Mouse (Mus musculus) limb, embryonic 13.5 days (tissue): ENCODE measurements around the gene Rpl12. TPM values are rescaled to one million over a fixed set of nuclear protein-coding genes. Genes with fewer than 3 reads are reported as not detected.

ENCODE experiments used
- ATAC-seq: fragments of 200-750 bp; cut with Nextera tagmentation; 2 replicates; pipeline ENCODE4 v1.8.0; 2017; ENCODE audit warnings: low read depth, moderate number of reproducible peaks, moderate TSS enrichment; ENCODE audit not compliant: low FRiP score
- H3K27ac ChIP-seq: fragments of 300-500 bp; sonication (generic); 2 replicates; pipeline ENCODE4 v1.5.1; 2015; ENCODE audit warnings: inconsistent platforms, mild to moderate bottlenecking, moderate library complexity
- H3K27me3 ChIP-seq: fragments of 300-500 bp; sonication (generic); 2 replicates; pipeline ENCODE4 v1.6.1; 2015; ENCODE audit warnings: mild to moderate bottlenecking, inconsistent platforms
- H3K36me3 ChIP-seq: fragments of 300-500 bp; sonication (generic); 2 replicates; pipeline ENCODE4 v1.6.1; 2015; ENCODE audit warnings: inconsistent platforms, mild to moderate bottlenecking, moderate library complexity
- H3K4me1 ChIP-seq: fragments of 300-500 bp; sonication (generic); 2 replicates; pipeline ENCODE4 v1.6.1; 2015; ENCODE audit warnings: inconsistent platforms
- H3K4me2 ChIP-seq: fragments of 300-500 bp; sonication (generic); replicated peaks from 2 replicates; pipeline ENCODE4 v1.6.1; 2015; ENCODE audit warnings: inconsistent platforms, mild to moderate bottlenecking, moderate library complexity
- H3K4me3 ChIP-seq: fragments of 300-500 bp; sonication (generic); 2 replicates; pipeline ENCODE4 v1.5.1; 2015; ENCODE audit warnings: moderate library complexity, mild to moderate bottlenecking, inconsistent platforms
- H3K9ac ChIP-seq: fragments of 300-500 bp; sonication (generic); 2 replicates; pipeline ENCODE4 v1.6.1; 2015; ENCODE audit warnings: mild to moderate bottlenecking, inconsistent platforms
- H3K9me3 ChIP-seq: fragments of 300-500 bp; sonication (generic); 2 replicates; pipeline ENCODE4 v1.6.1; 2016; ENCODE audit warnings: inconsistent platforms
- WGBS: fragments of 180-500 bp; shearing (Covaris S2); methylation state at CpG from one replicate; pipeline ENCODE4 v1.1.7; 2015; 5-methylcytosine and 5-hydroxymethylcytosine counted together
- polyA plus RNA-seq: library from polyadenylated mRNA; unstranded; fragments of >200 nt; fragmentation: Nextera tagmentation; extraction: Ambion mirVana; gene quantifications from 2 replicates; pipeline ENCODE4 v1.2.1, GENCODE M21; 2015

Gene Rpl12
- polyA plus RNA-seq, 1 experiment from 2014 or later: 159 TPM

GRCm38 (mm10) chr2:32924306-32924844 lies 37.0 kb upstream of the Rpl12 start:
- Histone ChIP-seq H3K9ac (no peak overlapping the region), H3K27me3 (no peaks in the 10 kb centered on the region), H3K9me3 (no peaks in the 10 kb centered on the region), H3K36me3 (peaks cover 87% of the 10 kb centered on the region), H3K27ac (no peak overlapping the region), H3K4me2 (no peak overlapping the region), H3K4me3 (no peak overlapping the region), H3K4me1 (0 out of 2 replicates have a peak, but pooled peaks cover 5% of the 10 kb centered on the region)
- 74% methylated on average over 10 of the region's 10 CpGs for WGBS
- no peak for ATAC-seq

GRCm38 (mm10) chr2:32926330-32927075 lies 34.9 kb upstream of the Rpl12 start:
- WGBS: 91% methylated on average over 12 of the region's 12 CpGs
- no peak overlapping the region for H3K27ac ChIP-seq
- H3K36me3 ChIP-seq: peaks cover 74% of the 10 kb centered on the region
- ATAC-seq: no peak; the same call in 1 of the 2 replicates
- no peak overlapping the region for H3K9ac ChIP-seq
- no peaks in the 10 kb centered on the region for H3K9me3 ChIP-seq
- 0 out of 2 replicates have a peak, but pooled peaks cover 5% of the 10 kb centered on the region for H3K4me1 ChIP-seq
- H3K27me3 ChIP-seq: no peaks in the 10 kb centered on the region
- H3K4me2 ChIP-seq: no peak overlapping the region
- no peak overlapping the region for H3K4me3 ChIP-seq

- Histone ChIP-seq H3K36me3 (peaks cover 69% of the 10 kb centered on the region), H3K27ac (no peak overlapping the region), H3K4me2 (no peak overlapping the region), H3K9ac (0 out of 2 replicates have a peak overlapping the region, but pooled peaks have one; percentile 13), H3K4me1 (0 out of 2 replicates have a peak, but pooled peaks cover 5% of the 10 kb centered on the region), H3K4me3 (no peak overlapping the region), H3K27me3 (no peaks in the 10 kb centered on the region), H3K9me3 (no peaks in the 10 kb centered on the region)
- ATAC-seq: no peak
- 70% methylated on average over 15 of the region's 15 CpGs for WGBS
These were observed 33.6 kb upstream of the Rpl12 start for GRCm38 (mm10) chr2:32927624-32928234.

GRCm38 (mm10) chr2:32928235-32928946 lies 33.0 kb upstream of the Rpl12 start:
- 0 out of 2 replicates have a peak overlapping the region, but pooled peaks have one; percentile 13 for H3K9ac ChIP-seq

GRCm38 (mm10) chr2:32928947-32929829 lies 32.2 kb upstream of the Rpl12 start:
- no peak for ATAC-seq
- H3K9ac ChIP-seq: no peak overlapping the region
- WGBS: 89% methylated on average over 19 of the region's 19 CpGs

More at GRCm38 (mm10) chr2:32928235-32928946, 33.0 kb upstream of the Rpl12 start:
- peak; percentile 48; the same call in 1 of the 2 replicates for ATAC-seq
- H3K36me3 ChIP-seq: peaks cover 69% of the 10 kb centered on the region
- no peaks in the 10 kb centered on the region for H3K9me3 ChIP-seq
- no peak overlapping the region for H3K27ac ChIP-seq
- no peak overlapping the region for H3K4me2 ChIP-seq
- H3K27me3 ChIP-seq: no peaks in the 10 kb centered on the region
- no peak overlapping the region for H3K4me3 ChIP-seq
- WGBS: 27% methylated on average over 10 of the region's 10 CpGs
- 0 out of 2 replicates have a peak, but pooled peaks cover 5% of the 10 kb centered on the region for H3K4me1 ChIP-seq

GRCm38 (mm10) chr2:32931730-32932129 lies 29.6 kb upstream of the Rpl12 start:
- Histone ChIP-seq H3K4me3 (no peak overlapping the region), H3K36me3 (peaks cover 62% of the 10 kb centered on the region), H3K27ac (no peak overlapping the region), H3K4me1 (0 out of 2 replicates have a peak, but pooled peaks cover 5% of the 10 kb centered on the region), H3K27me3 (no peaks in the 10 kb centered on the region), H3K9ac (no peak overlapping the region), H3K9me3 (no peaks in the 10 kb centered on the region), H3K4me2 (no peak overlapping the region)
- WGBS: 79% methylated on average over 7 of the region's 7 CpGs
- ATAC-seq: no peak

More at GRCm38 (mm10) chr2:32928947-32929829, 32.2 kb upstream of the Rpl12 start:
- Histone ChIP-seq H3K4me1 (0 out of 2 replicates have a peak, but pooled peaks cover 5% of the 10 kb centered on the region), H3K36me3 (peaks cover 67% of the 10 kb centered on the region), H3K27me3 (no peaks in the 10 kb centered on the region), H3K4me3 (no peak overlapping the region), H3K9me3 (no peaks in the 10 kb centered on the region), H3K27ac (no peak overlapping the region), H3K4me2 (no peak overlapping the region)

GRCm38 (mm10) chr2:32938741-32939140 lies 22.6 kb upstream of the Rpl12 start:
- Histone ChIP-seq H3K27ac (no peak overlapping the region), H3K9ac (no peak overlapping the region), H3K27me3 (no peaks in the 10 kb centered on the region), H3K36me3 (peaks cover 82% of the 10 kb centered on the region), H3K9me3 (no peaks in the 10 kb centered on the region), H3K4me1 (no peaks in the 10 kb centered on the region), H3K4me3 (no peak overlapping the region), H3K4me2 (no peak overlapping the region)
- WGBS: 86% methylated on average over 5 of the region's 5 CpGs
- no peak for ATAC-seq

GRCm38 (mm10) chr2:32939418-32939817 lies 21.9 kb upstream of the Rpl12 start:
- Histone ChIP-seq H3K9ac (no peak overlapping the region), H3K4me3 (no peak overlapping the region), H3K4me1 (no peaks in the 10 kb centered on the region), H3K27me3 (no peaks in the 10 kb centered on the region), H3K9me3 (no peaks in the 10 kb centered on the region), H3K27ac (no peak overlapping the region), H3K36me3 (peaks cover 80% of the 10 kb centered on the region), H3K4me2 (no peak overlapping the region)
- 66% methylated on average over 5 of the region's 5 CpGs for WGBS
- no peak for ATAC-seq

- H3K9ac ChIP-seq: no peak overlapping the region
- no peaks in the 10 kb centered on the region for H3K9me3 ChIP-seq
- no peaks in the 10 kb centered on the region for H3K4me1 ChIP-seq
- peaks cover 80% of the 10 kb centered on the region for H3K36me3 ChIP-seq
- 91% methylated on average over 4 of the region's 4 CpGs for WGBS
- H3K4me3 ChIP-seq: no peak overlapping the region
- H3K27me3 ChIP-seq: no peaks in the 10 kb centered on the region
- no peak for ATAC-seq
- no peak overlapping the region for H3K27ac ChIP-seq
- H3K4me2 ChIP-seq: no peak overlapping the region
These were observed 20.9 kb upstream of the Rpl12 start for GRCm38 (mm10) chr2:32940483-32940882.

- Histone ChIP-seq H3K27ac (no peak overlapping the region), H3K4me3 (no peak overlapping the region), H3K9me3 (no peaks in the 10 kb centered on the region), H3K9ac (no peak overlapping the region), H3K4me1 (no peaks in the 10 kb centered on the region), H3K36me3 (peaks cover 89% of the 10 kb centered on the region), H3K4me2 (no peak overlapping the region), H3K27me3 (no peaks in the 10 kb centered on the region)
- no peak for ATAC-seq
- WGBS: 86% methylated on average over 11 of the region's 11 CpGs
These were observed 13.9 kb upstream of the Rpl12 start for GRCm38 (mm10) chr2:32947454-32947853.

GRCm38 (mm10) chr2:32954581-32954980 lies 6.8 kb upstream of the Rpl12 start:
- Histone ChIP-seq H3K4me2 (no peak overlapping the region), H3K4me1 (no peaks in the 10 kb centered on the region), H3K27ac (no peak overlapping the region), H3K9me3 (peaks cover 9% of the 10 kb centered on the region; the same call in 1 of the 2 replicates), H3K4me3 (no peak overlapping the region), H3K27me3 (no peaks in the 10 kb centered on the region), H3K36me3 (peaks cover 82% of the 10 kb centered on the region), H3K9ac (no peak overlapping the region)
- WGBS: 79% methylated on average over 2 of the region's 2 CpGs
- ATAC-seq: no peak
